Mouse (Mus musculus) CH12.LX (cell line): Measurements from ENCODE around the gene Vps72.

Experiments
- CTCF ChIP-seq, 2 experiments: IDR thresholded peaks in 1 of 2; conservative IDR thresholded peaks in 1 of 2; 2 replicates each; pipeline ENCODE4 v1.5.1; 2011 to 2012; ENCODE audit warnings: low read depth in 2 of 2, low read length in 2 of 2, improper control_type of control experiment in 1 of 2, inconsistent platforms in 1 of 2, mild to moderate bottlenecking in 1 of 2, moderate library complexity in 1 of 2
- ETS1 ChIP-seq: conservative IDR thresholded peaks from 2 replicates; pipeline ENCODE4 v1.6.1; 2012; ENCODE audit warnings: low read depth, mild to moderate bottlenecking, inconsistent platforms, low read length, improper control_type of control experiment, moderate library complexity
- GABPA ChIP-seq: IDR thresholded peaks from 2 replicates; pipeline ENCODE4 v1.6.1; 2012; ENCODE audit warnings: low read depth, low read length, improper control_type of control experiment, inconsistent platforms; ENCODE audit not compliant: insufficient replicate concordance
- JUND ChIP-seq: conservative IDR thresholded peaks from 2 replicates; pipeline ENCODE4 v1.6.1; 2011; ENCODE audit warnings: low read depth, low read length, improper control_type of control experiment
- KAT2A ChIP-seq: IDR thresholded peaks from 2 replicates; pipeline ENCODE4 v1.6.1; 2012; ENCODE audit warnings: low read length, improper control_type of control experiment, inconsistent platforms; ENCODE audit not compliant: insufficient replicate concordance
- MEF2A ChIP-seq: IDR thresholded peaks from 2 replicates; pipeline ENCODE4 v1.6.1; 2014; ENCODE audit warnings: low read depth, mild to moderate bottlenecking, inconsistent platforms, low read length, improper control_type of control experiment, borderline replicate concordance
- PAX5 ChIP-seq: IDR thresholded peaks from 2 replicates; pipeline ENCODE4 v1.6.1; 2012; ENCODE audit warnings: low read length, inconsistent platforms, mixed read lengths
- POLR2A ChIP-seq: IDR thresholded peaks from 2 replicates; pipeline ENCODE4 v1.6.1; 2011; ENCODE audit warnings: low read depth, mild to moderate bottlenecking, improper control_type of control experiment, low read length
- RCOR1 ChIP-seq: conservative IDR thresholded peaks from 2 replicates; pipeline ENCODE4 v1.6.1; 2012; ENCODE audit warnings: low read depth, mild to moderate bottlenecking, inconsistent platforms, low read length, improper control_type of control experiment
- TCF12 ChIP-seq: IDR thresholded peaks from 2 replicates; pipeline ENCODE4 v1.6.1; 2014; ENCODE audit warnings: low read depth, mild to moderate bottlenecking, inconsistent platforms, low read length, improper control_type of control experiment
- USF2 ChIP-seq: conservative IDR thresholded peaks from 2 replicates; pipeline ENCODE4 v1.6.1; 2011; ENCODE audit warnings: low read depth, low read length, improper control_type of control experiment
- ZMIZ1 ChIP-seq: IDR thresholded peaks from 2 replicates; pipeline ENCODE4 v1.6.1; 2012; ENCODE audit warnings: low read depth, mild to moderate bottlenecking, inconsistent platforms, low read length, improper control_type of control experiment

GRCm38 (mm10) chr3:95140795-95141194, 30.0 kb downstream of the Vps72 start:
- TF ChIP-seq CTCF (conservative IDR thresholded peaks at IDR 0.05 in 1 of 2, IDR thresholded peaks at IDR 0.05 in 1 of 2; ENCODE audit: low read depth in 2 of 2, low read length in 2 of 2) (no peak), JUND (no peak), ZMIZ1 (no peak), USF2 (no peak), GABPA (no peak), ETS1 (no peak), POLR2A (no peak), MEF2A (no peak), PAX5 (no peak), KAT2A (no peak), RCOR1 (no peak), TCF12 (no peak)
